8 mouse cellular contexts compared by ENCODE assay signal in genomic region chr1:134753751-134754630, GRCm38 (mm10).
DNase-seq lines count a peak whose midpoint lies in the region; ATAC-seq lines count a peak whose summit lies in the region.

No protein-coding gene starts in this region.

- no peak overlapping the region for H3K4me2 ChIP-seq in limb, embryonic 13.5 days (replicated peaks)

- no peaks in the 10 kb centered on the region for H3K27me3 ChIP-seq in limb, embryonic 13.5 days

- H3K27ac ChIP-seq in limb, embryonic 13.5 days, result no peak overlapping the region

- H3K4me3 ChIP-seq in limb, embryonic 13.5 days, result no peak overlapping the region

- H3K4me1 ChIP-seq in limb, embryonic 13.5 days, result peaks cover 63% of the 10 kb centered on the region

- no peak overlapping the region for H3K9ac ChIP-seq in limb, embryonic 13.5 days

- peak; percentile 63 for DNase-seq in cerebellum, adult 9-10 months
- no peak for DNase-seq in cerebellum, postnatal 4 days (ENCODE audit: low spot score in 2 of 2)
- DNase-seq in adrenal gland, adult 8-10 months, result peak; percentile 59
- peak; percentile 57 for DNase-seq in heart, adult 8-10 months (ENCODE audit: low spot score)
- no peak for DNase-seq in spleen, postnatal 4 days (ENCODE audit: low spot score in 2 of 2)
- no peak for DNase-seq in layer of hippocampus, adult 9-10 months (ENCODE audit: low spot score)

- H3K36me3 ChIP-seq in limb, embryonic 13.5 days, result peaks cover 7% of the 10 kb centered on the region

- ATAC-seq in limb, embryonic 13.5 days (ENCODE audit: low FRiP score, low read depth), result peak; percentile 41
- ATAC-seq in megakaryocyte progenitor cell, adult 5-6 weeks (replicated peaks; ENCODE audit: poor library complexity), result no peak

- 59% methylated on average over 13 of the region's 13 CpGs for WGBS in limb, embryonic 13.5 days

- no peaks in the 10 kb centered on the region for H3K9me3 ChIP-seq in limb, embryonic 13.5 days

Comparison
In these comparisons a context has a peak if more than half of its experiments do, and no peak if none do; other contexts are left out.
1. DNase-seq: peak in cerebellum, adult 9-10 months (single experiment), adrenal gland, adult 8-10 months (single experiment) and heart, adult 8-10 months (single experiment); none in cerebellum, postnatal 4 days (0 of 2), spleen, postnatal 4 days (0 of 2) and layer of hippocampus, adult 9-10 months (single experiment).